Mouse (Mus musculus) urinary bladder, adult 2 months (tissue): ENCODE results near the gene P2ry1. TPM values are rescaled to one million over a fixed set of nuclear protein-coding genes. Genes with fewer than 3 reads are reported as not detected.

ENCODE experiments used
- DNase-seq: peaks from one replicate; pipeline ENCODE4 v3.0.0; 2022; ENCODE audit warnings: low spot score
- polyA plus RNA-seq: library from polyadenylated mRNA; depleted of rRNA; stranded (reverse); fragments of >200 nt; gene quantifications from 2 replicates; pipeline ENCODE4 v1.2.3, GENCODE M21; 2012; rRNA removed

The P2ry1 gene
- polyA plus RNA-seq = 6.3 and 6.4 TPM in 2 replicates

DNA sequence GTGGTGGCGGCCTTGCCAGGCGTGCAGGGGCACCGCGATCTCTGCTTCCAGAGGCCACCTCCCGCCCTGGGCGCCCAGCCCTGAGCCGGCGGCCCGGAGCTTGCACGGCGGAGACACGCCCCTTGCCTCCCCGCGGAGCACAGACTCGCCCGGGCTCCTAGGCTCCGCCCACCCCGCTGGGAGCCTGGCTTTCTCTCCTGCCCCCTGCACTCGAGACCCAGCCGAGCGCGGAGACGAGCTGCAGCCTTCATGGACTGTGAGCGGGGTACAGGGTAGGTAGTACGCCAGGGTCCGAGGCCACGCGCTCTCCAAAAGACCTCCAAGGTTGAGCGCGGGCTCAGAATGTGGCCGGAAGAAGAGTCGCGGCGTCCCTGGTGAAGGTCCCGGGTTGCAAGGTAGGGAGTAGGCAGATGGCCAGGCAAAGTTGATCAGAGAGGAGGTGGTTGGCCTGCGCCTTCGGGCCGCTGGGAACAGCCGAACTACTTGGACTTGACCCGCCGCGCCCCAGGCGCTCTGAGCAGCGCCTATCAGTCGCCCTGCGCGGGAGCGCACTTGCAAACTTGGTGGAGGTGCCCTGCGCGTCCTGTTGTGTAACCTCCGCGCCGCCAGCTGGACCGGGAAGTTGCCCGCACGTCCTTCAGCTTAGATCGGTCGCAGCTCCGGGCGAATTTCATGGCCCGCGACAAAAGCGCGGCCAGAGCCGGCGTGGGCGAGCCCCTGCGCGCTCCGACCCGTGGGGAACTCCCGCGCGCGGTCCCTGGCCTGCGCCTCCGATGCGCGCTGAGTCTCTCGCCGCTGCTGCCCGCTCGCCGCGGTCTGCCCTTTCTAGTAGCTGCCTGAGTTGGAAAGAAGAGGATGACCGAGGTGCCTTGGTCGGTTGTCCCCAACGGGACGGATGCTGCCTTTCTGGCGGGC is at the start of gene P2ry1:
Gene P2ry1, plus strand, starts transcription at position 209 of the 915 bp plus-strand sequence.
- DNase-seq = peak; percentile 78

DNA sequence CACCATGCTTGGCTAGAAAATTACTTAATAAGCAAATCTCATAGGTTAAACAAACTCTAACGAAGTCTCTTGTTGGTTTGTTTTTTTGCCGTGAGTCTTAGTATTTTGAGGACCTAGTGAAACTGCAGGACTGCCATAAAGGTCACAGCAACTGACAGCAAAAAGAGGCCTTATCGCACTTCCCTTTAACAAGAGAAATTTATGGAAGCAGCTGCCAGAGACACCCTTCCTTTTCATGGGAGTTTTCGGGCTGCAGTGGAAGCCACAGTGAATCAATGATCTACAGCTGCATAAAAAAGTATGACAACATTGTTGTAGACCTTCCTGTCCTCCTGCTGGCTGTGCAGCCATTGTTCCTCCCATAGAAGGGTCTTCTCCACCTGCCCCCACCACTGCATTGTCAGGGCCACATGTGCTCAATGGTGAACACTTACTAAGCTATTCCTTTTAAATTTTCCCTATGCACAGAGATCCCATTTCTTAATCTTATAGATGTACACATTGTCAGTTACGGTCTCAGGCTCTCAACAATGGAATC is 49.3 kb upstream of the P2ry1 start:
- DNase-seq = no peak

DNA sequence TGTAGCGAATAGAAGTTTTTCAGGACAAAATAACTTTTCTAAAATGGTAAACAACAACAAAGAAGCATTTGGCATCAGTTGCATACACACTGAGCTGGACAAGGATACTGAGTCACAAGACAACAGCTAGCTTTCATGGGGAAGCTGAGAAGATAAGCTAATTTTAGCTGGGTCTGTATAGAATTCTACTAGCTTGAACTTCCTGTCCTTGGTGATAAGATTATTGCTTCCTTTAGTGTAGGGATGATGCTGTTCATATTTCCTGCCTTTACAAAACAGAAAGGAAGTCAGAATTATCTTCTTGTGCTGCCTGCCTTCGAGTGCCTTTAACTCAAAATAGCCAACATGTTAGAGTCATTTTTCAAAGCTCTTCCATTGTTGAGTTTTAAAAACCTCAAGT is 48.5 kb upstream of the P2ry1 start:
- no peak for DNase-seq

DNA sequence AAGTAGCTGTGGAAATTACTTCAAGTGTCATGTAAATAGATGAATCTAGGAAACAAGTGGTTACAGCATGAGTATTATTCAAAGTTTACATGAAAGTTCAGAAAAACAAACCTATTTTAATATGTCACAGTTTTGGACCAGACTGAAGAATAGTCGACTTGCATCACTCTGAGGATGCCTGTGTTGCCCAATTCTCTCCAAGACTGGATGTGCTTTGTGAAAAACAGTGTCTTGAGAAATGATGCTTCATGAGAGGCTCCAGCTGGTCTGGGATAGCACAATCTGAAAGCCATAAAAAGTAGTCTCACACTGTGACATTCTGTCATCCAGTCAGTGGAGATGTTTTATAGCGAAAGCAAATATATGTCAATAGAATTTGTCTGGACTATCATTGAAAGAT is 43.8 kb upstream of the P2ry1 start:
- DNase-seq = no peak

DNA sequence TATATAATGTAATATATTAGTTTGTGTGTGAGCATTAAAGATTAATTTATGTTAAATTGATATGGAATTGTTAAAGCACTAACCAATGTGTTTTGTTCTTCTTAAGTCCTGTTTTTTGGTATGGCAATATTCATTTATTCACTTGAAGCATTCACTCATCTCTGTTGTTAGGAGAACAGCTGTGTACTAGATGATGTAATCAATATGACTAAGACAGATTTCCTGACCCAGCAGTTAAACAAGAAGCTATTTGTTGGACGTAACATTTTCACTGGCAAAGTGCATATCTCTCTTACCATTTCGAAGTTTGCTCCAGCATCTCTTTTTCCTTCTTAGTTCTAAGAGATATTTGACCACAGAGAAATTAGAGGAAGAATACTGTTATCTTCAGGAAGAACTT is 37.5 kb upstream of the P2ry1 start:
- no peak for DNase-seq

DNA sequence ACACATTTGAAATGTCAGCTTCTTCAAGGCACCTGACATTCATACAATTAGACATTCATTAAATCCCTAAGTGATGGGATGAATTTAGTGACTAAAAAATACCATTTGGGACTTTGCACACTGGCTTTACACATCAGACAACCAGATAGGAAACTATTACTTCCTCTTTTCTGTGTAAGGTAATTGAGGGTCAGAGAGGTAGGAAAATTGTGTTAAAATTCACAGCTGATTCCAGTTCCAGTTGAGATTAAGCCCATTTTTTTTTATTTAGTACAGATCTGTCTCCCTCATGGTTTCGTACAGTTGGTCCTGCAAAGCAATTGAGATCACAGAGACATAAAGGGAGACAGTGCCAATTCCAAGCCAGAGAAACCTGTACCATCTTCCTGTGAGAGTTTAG is 27.7 kb upstream of the P2ry1 start:
- no peak for DNase-seq

DNA sequence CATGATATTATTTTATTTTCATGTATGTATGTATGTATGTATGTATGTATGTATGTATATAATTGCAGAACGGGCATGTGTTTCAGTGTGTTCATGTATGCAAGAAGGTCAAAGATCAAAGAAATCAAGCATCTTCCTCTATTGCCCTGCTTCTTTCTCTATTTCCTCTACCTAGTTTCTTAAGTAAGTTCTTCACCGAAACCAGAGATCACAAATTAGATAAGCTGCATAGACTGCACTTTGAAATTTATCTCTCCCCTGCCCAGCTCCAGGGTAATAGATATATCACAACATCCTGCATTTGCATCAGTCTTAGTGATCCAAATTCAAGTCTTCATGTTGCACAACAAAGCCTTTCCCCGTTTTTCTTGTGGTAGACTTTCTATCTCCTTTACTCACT is 20.5 kb upstream of the P2ry1 start:
- no peak for DNase-seq

DNA sequence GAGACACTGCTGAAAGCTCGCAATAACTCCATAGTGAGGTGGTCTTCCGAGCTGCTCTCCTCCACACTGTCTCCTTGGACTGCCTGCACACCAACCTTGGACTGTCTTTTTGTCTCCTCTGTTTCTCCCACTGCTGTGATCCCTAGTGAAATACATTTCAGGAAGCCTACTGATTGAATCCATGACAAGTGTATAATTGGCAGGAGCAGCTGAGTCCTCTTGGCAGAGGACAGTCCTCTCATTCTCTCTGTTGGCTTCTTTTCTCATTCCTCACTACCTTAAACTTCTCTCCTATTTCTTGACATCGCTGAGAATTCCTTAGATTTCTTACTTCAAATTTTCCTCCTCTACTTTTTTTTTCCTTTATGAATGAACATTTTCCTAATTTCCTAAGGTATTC is 4.5 kb upstream of the P2ry1 start:
- DNase-seq = no peak

DNA sequence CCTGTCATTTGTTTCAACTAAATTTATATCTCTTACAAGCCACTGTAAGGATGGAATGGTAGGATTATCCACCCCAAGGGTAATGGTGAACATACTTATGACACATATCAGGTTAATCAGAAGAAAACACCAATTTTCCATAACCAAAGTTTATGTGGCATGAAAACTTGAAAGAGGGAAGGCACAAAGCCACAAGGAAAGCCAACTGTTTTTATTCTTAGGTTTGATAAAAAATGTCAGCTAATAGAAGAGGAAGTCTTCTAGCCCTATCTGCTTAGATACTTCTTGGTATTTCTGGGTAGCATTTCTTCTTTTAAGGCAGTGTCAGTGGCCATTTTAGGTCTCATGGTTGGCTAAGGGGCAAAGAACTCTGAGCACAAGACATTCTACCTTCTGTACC is 2.9 kb upstream of the P2ry1 start:
- no peak for DNase-seq

DNA sequence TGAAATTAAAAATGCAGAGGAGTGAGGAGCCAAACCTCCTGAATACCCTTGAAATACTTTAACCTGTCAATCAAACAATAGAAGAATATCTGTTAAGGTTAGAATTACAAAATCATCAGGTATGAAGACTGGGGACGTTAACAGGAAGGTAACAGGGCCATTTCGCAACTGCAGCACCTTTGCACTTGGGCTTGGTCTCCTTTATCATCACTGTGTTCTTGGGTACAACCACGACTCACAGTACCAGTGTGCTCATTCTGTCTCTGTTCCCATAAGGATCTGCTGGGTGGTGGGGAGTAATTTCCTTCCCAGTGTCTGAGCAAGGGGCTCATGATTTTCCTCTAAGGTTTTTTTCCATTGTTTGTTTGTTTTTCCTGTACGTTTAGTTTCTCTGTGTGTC is 1.8 kb upstream of the P2ry1 start:
- DNase-seq = no peak

DNA sequence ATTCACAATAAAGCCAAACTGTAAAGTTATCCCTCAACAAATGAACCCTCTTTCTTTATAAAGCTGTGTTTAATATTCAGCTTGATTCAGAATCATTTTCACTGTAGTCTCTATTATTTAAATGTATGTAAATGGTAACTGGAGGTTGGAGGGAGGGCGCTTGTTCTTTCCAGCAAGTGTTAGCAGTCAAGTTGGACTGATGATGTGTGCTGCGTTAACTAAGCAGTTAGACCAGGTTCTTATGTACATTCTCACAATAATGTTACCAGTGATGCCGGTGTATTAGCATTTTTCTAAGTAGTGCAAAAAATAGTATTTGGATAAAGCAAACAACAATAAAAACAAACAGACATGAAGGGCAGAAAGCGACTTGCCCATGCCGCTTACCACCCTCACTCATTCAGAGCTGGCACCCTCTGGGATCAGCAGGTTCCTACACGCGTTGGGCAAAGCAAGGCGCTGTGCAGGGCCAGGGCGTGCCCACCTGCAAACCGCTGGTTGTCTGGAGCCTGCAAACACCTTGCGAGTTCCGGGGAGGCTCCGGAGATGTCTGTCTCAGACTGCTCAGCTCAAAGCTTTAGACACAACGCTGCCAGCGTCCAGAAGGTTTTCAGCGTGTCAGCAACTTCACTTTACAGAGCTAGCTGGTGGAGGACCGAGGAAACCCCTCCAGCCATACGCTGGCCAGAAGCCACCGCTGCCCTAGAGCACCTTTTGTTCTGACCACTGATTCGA is 576 bp upstream of the P2ry1 start:
- no peak for DNase-seq

DNA sequence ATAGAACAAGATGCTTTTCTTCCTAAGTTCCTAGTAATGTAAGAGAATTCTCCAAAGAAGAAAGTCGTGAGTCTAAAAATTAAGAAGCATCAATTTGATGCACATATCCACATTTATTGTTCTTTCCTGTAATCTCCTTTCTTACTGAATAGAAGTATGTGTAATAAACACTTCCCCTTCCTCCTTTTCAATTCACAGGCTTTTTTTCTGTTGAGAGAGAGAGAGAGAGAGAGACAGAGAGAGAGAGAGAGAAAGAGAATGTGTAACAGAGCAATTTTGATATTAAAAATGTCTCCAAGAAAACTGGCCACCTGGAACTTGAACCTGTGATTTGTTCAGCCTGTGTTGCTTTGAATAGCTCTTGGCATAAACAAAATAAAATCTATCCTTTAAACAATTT is 2.0 kb downstream of the P2ry1 start:
- no peak for DNase-seq

DNA sequence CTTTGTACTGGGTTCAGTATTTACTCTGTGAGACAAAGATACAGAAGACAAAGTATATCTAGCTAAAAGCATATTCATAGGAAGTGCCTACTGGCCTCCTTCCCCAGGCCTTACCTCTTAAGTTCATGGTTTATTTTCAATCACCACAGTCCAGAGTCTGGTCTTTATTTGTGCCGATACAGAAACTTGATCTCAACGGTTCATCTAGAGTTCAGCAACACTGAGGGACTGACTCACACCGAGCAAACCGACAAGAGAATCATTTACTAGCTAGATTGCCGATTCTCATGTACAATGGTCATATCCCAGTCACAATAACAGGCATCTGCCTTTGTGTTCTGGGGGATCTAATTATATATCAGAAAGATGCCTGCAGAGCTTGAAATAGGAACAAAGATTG is 9.1 kb downstream of the P2ry1 start:
- DNase-seq = no peak

DNA sequence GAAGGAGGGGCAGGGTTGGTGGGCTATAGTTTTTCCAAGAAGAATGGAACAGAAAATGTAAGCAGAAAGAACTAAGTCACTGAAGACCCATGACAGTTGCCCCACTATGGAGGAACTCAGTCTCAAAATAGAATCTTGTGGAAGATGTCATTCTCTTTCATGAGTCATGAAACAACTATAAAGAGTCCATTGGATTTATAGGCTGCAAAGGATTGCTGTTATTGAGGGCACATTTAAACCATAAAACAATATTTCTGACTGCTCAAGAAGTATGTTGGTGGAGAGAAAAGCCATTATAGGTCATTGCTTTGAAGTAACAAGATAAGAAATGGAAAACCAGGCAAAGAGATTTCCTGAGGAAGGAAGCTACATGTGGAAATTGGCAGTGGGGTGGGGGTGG is 10.0 kb downstream of the P2ry1 start:
- DNase-seq = no peak

DNA sequence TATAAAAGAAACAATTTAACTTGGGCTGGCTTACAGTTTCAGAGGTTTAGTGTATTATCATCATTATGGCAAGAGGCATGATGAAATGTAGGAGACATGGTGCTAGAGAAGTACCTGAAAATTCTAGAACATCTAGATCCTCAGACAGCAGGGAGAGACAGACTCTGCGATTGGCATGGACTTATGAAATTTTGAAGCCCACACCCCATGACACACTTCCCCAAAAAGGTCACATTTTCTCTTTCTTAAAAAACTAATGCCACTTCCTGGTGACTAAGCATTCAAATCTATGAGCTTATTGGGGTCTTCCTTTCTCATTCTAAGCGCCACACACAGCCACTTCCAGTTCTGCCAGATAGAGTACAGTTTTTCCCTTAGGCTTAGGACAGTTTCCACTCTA is 14.1 kb downstream of the P2ry1 start:
- DNase-seq = no peak

DNA sequence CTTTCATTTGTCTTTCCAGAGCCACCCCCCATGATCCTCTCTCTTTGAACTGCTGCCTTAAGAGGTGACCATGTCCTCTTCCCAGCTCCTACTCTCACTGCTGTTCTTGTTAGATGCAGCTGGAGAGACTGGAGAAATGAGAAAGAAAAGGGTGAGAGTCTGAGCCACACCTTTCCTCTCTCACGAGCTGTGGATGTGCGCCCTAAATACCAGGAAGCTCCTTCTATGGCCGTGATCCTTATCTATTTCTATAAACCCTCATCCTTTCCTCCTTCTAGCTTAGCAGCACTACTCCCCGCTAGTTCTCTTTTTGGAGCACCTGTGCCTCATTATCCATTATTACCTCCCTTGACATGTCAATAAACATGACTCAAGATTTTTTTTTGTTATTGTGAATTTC is 29.5 kb downstream of the P2ry1 start:
- DNase-seq = no peak

DNA sequence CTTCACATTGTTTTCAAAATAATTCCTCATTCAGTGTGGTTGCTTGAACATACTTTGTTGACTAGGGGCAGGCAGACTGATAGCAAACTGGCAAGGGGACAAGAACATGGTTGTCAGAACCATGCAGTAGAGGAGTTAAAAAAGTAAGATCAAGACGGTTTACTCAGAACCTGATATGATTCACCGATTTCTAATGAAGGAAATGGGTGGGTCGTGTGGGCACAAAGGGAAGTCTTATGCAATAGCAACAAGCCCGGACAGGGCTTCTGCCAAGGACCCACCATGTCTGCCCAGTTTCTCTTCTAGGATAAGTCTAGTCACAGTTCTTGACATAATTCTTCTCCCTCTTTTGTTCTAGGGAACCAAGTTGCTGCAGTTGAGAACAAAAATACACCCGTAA is 33.0 kb downstream of the P2ry1 start:
- no peak for DNase-seq

DNA sequence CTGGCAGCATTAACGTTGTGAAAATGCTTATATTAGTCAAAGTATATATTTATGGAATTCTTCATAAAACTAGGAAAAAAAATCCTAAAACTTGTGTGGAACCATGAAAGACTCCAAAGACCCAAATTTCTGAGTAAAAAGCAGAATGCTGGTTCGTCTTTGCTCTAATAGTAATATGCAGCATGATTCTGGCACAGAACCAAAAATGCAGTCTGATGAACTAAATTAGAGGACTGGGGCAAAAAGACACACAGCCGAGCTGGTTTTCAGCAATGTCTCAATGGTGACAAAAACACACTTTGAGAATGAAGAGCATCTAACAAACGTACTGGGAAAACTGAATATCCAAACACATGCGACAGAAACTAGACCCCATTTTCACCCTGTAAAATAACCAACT is 37.3 kb downstream of the P2ry1 start:
- no peak for DNase-seq

DNA sequence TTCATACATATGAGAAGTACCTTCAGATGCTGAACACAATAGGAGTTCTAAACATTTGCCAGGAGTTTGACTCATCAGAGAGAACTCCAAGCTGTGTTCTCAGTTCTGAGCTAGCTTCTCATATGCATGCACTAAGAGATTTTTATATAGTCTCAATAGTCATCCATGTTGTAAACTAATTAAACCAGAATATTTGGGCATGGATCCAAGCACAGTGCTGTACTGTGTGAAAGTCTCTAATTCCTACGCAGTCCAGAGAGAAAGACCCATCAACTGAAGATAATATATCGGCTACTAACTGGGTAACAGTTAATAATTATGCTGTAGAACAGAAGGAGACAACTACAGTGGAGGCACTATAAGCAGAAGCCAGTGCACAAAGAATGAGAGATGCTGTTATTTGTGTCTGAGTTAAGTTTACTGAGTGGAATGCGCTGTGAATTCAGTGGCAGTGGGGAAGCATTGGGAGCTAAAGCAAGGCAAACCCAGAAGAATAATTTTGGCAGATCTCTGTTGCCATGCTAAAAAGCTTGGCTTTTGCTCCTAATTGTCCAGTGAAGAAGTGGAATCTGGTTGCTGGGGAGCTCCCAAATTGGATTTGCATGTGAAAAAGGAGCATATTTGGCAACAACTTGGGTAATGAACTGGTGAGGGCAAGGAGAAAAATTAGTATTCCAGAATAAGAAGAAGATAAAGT is 47.5 kb downstream of the P2ry1 start:
- DNase-seq = no peak
